8 mouse cellular contexts compared by ENCODE assay signal in genomic region chr6:85069023-85069985, GRCm38 (mm10). TPM values are rescaled to one million over a fixed set of nuclear protein-coding genes. Genes with fewer than 3 reads are reported as not detected.
DNase-seq lines count a peak whose midpoint lies in the region; ATAC-seq and TF ChIP-seq lines count a peak whose summit lies in the region.

Exoc6b (minus strand) TSS chr6:85069513.

- peak; percentile 84 for ATAC-seq in activated CD4-positive, CD25-positive, alpha-beta regulatory T cell, adult 4 months
- ATAC-seq in inflammation-experienced regulatory T-cells, adult 6 months: peak; percentile 88
- ATAC-seq in megakaryocyte-erythroid progenitor cell, adult 5-6 weeks (replicated peaks; ENCODE audit: low FRiP score, low TSS enrichment, poor library complexity, severe bottlenecking): peak; percentile 91

- peaks cover 3% of the 10 kb centered on the region; the same call in 1 of the 2 replicates for H3K4me1 ChIP-seq in cortical plate, adult 2 months (ENCODE audit: control insufficient read depth, insufficient read depth, low read length)

- peak within 1 kb of the TSS; percentile 87 for H3K4me3 ChIP-seq in cortical plate, adult 2 months (ENCODE audit: insufficient read depth, low read length)

- intact Hi-C loops in left cerebral cortex, postnatal 10 days (cut with DNase I): no loop called here

- H3K27ac ChIP-seq in cortical plate, adult 2 months (ENCODE audit: insufficient read depth, low read length): peak within 1 kb of the TSS; percentile 30

- peak; percentile 91 for DNase-seq in gastrocnemius, postnatal 10 days
- peak; percentile 73 to 89 for DNase-seq in left cerebral cortex, postnatal 10 days (ENCODE audit: extremely low spot score in 1 of 2, low spot score in 2 of 2)
- peak; percentile 92 for DNase-seq in right cerebral cortex, postnatal 25 days
- DNase-seq in urinary bladder, postnatal 4 days (ENCODE audit: low spot score in 2 of 2): peak; percentile 82

- TF ChIP-seq POLR2A in cortical plate, adult 2 months (IDR thresholded peaks at IDR 0.05; ENCODE audit: extremely low read depth, insufficient read depth, low read length): peak; percentile 85

- TF ChIP-seq CTCF in cortical plate, adult 2 months (IDR thresholded peaks at IDR 0.05; ENCODE audit: extremely low read depth, insufficient read depth, low read length): no peak

RNA-seq across cellular contexts. Expression of gene Exoc6b, which starts in this region (rescaled TPM):
- 10 to 100 TPM; 10.8 to 16.1 TPM for polyA plus RNA-seq in activated CD4-positive, CD25-positive, alpha-beta regulatory T cell, adult 4 months (2017; shearing (Covaris generic))
- polyA plus RNA-seq in cortical plate, adult 2 months (2012; rRNA removed): 38.3 and 39.1 TPM in 2 replicates
- 10 to 100 TPM; 16.2 to 18.4 TPM for total RNA-seq in gastrocnemius, postnatal 10 days (2021)
- polyA plus RNA-seq in inflammation-experienced regulatory T-cells, adult 6 months (2017; shearing (Covaris generic)): 10 to 100 TPM; 11.2 to 15.1 (median 14.0) TPM
- total RNA-seq in left cerebral cortex, postnatal 10 days (2021): 10 to 100 TPM; 67.1 to 68.0 TPM
- total RNA-seq in megakaryocyte-erythroid progenitor cell, adult 5-6 weeks (2014; fragmentation: Nextera tagmentation): 8.0 and 8.5 TPM in 2 replicates
- total RNA-seq in megakaryocyte-erythroid progenitor cell, adult 5-6 weeks (2017): 6.5 and 8.9 TPM in 2 replicates

Comparison
In these comparisons a context has a peak if more than half of its experiments do, and no peak if none do; other contexts are left out.
1. Peak in every context shown above with its lines: DNase-seq, ATAC-seq, H3K4me3 ChIP-seq and H3K27ac ChIP-seq.